ENCODE assay signal across 29 mouse cellular contexts in the genomic region with DNA sequence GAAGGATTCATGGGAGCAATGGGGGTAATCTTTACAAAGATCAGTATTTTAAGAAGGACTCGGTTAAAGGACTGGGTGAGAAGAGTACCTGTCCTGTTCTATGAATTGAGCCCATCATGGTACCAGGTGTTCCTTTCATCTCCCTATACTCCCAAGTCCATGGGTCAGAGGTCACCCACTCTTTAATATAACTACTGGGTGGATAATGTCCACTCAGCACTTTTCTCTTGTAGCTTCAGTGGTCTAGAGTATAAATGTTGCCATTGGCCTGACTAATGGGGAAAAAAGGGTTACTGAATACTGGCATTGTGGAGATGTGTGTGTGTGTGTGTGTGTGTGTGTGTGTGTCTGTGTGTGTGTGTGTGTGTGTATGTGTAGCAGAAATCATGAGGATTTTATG.
"Had no signal": no experiment of that assay in that cellular context is flagged by ENCODE, and none has a peak within 500 bp of the region (broad histone marks: within the 10 kb centered on the region; RNA-seq: fewer than 3 reads in every experiment).

No protein-coding gene starts in this region.

- H3K4me3 ChIP-seq: limb, embryonic 10.5 days; limb, embryonic 12.5 days; limb, embryonic 13.5 days; limb, embryonic 15.5 days; liver, embryonic 12.5 days; liver, embryonic 13.5 days; liver, embryonic 15.5 days; lung, embryonic 15.5 days; megakaryocyte, embryonic 14.5 days; midbrain, embryonic 10.5 days; midbrain, embryonic 12.5 days; midbrain, embryonic 13.5 days; midbrain, embryonic 15.5 days; myocyte had no signal

- DNase-seq: left cerebral cortex, postnatal 4 days; liver; liver, embryonic 13.5 days; liver, postnatal 0 days; lung, adult 18-20 months; lung, adult 2 months; lung, embryonic 14.5 days; lung, postnatal 10 days; lung, postnatal 14 days; lung, postnatal 36 days; lung, postnatal 4 days; midbrain, embryonic 14.5 days had no signal

- H3K27ac ChIP-seq: limb, embryonic 10.5 days; limb, embryonic 12.5 days; limb, embryonic 13.5 days; limb, embryonic 15.5 days; liver, embryonic 12.5 days; liver, embryonic 13.5 days; liver, embryonic 14.5 days; liver, embryonic 15.5 days; lung, embryonic 15.5 days; macrophage; midbrain, embryonic 10.5 days; midbrain, embryonic 12.5 days; midbrain, embryonic 13.5 days; midbrain, embryonic 15.5 days had no signal

- H3K4me1 ChIP-seq: limb, embryonic 10.5 days; limb, embryonic 12.5 days; limb, embryonic 13.5 days; limb, embryonic 15.5 days; liver, embryonic 12.5 days; liver, embryonic 13.5 days; liver, embryonic 15.5 days; lung, embryonic 15.5 days; megakaryocyte, embryonic 14.5 days; midbrain, embryonic 10.5 days; midbrain, embryonic 12.5 days; midbrain, embryonic 13.5 days had no signal

- H3K36me3 ChIP-seq: limb, embryonic 10.5 days; limb, embryonic 12.5 days; limb, embryonic 13.5 days; limb, embryonic 15.5 days; liver, embryonic 12.5 days; liver, embryonic 13.5 days; liver, embryonic 15.5 days; lung, embryonic 15.5 days; midbrain, embryonic 10.5 days; midbrain, embryonic 12.5 days; midbrain, embryonic 13.5 days; midbrain, embryonic 15.5 days had no signal

- H3K9ac ChIP-seq: limb, embryonic 12.5 days; limb, embryonic 13.5 days; limb, embryonic 15.5 days; liver, embryonic 12.5 days; liver, embryonic 13.5 days; liver, embryonic 14.5 days; liver, embryonic 15.5 days; liver, postnatal 0 days; lung, embryonic 14.5 days; lung, embryonic 15.5 days; midbrain, embryonic 12.5 days; midbrain, embryonic 13.5 days; midbrain, embryonic 15.5 days had no signal

- H3K4me2 ChIP-seq: limb, embryonic 12.5 days; limb, embryonic 13.5 days; limb, embryonic 15.5 days; liver, embryonic 11.5 days; liver, embryonic 12.5 days; liver, embryonic 13.5 days; liver, embryonic 15.5 days; lung, embryonic 14.5 days; lung, embryonic 15.5 days; midbrain, embryonic 11.5 days; midbrain, embryonic 12.5 days; midbrain, embryonic 13.5 days; midbrain, embryonic 15.5 days had no signal

- H3K9me3 ChIP-seq: limb, embryonic 10.5 days; limb, embryonic 12.5 days; limb, embryonic 13.5 days; limb, embryonic 15.5 days; liver, embryonic 12.5 days; liver, embryonic 13.5 days; liver, embryonic 15.5 days; lung, embryonic 15.5 days; midbrain, embryonic 10.5 days; midbrain, embryonic 12.5 days; midbrain, embryonic 13.5 days; midbrain, embryonic 15.5 days had no signal

- H3K27me3 ChIP-seq: limb, embryonic 12.5 days; limb, embryonic 13.5 days; limb, embryonic 15.5 days; liver, embryonic 12.5 days; liver, embryonic 13.5 days; liver, embryonic 15.5 days; lung, embryonic 15.5 days; megakaryocyte, embryonic 14.5 days; midbrain, embryonic 12.5 days; midbrain, embryonic 13.5 days; midbrain, embryonic 15.5 days had no signal
